Mouse (Mus musculus) liver, embryonic 14.5 days (tissue): ENCODE results near the gene Apoc3.

Experiments
- CTCF ChIP-seq: IDR thresholded peaks from 2 replicates; pipeline ENCODE4 v1.5.1; 2016; ENCODE audit warnings: antibody characterized with exemption, low read depth, control low read depth
- EP300 ChIP-seq: IDR thresholded peaks from 2 replicates; pipeline ENCODE4 v1.6.1; 2016; ENCODE audit warnings: antibody characterized with exemption, low read depth

GRCm38 (mm10) chr9:46198461-46198860 lies 37.0 kb downstream of the Apoc3 start:
- no peak for TF ChIP-seq EP300
- no peak for TF ChIP-seq CTCF
